Mouse (Mus musculus): ENCODE results near the gene Foxj1.

Foxj1 gene

DNA sequence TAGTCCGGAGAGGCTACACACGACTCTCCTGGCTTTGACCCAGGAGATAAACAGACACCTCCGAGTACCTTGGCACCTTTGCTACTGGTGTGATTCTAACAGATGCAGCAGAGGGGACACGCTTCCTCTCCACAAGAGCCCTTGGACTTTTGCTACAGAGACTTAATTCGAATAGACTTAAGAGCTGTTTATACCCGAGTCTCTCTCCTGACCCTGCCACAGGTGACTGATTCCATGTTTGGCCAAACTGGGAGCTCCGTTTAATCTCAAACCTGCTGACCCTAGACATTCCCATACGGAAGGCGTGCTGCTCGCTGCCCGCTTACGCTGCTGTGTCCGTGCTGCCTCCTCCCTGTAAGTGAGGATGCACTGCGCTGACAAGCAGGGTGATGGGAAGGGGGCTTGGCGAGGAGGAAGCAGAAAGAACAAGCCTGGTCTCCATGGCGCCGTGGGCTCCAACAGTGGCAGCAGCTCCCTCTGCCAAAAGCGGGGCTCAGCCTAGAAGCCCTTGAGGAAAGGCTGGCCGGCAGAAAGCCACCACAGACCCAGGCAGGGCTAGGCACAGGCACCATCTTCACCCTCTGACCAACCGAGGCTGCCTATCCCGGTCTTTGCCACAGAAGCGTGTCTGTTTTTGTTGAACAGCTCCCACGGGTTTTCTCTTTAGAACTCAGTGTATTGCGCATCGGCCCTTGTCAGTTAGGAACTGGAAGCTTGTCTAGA lies 7.0 kb upstream of the Foxj1 start:
- no peak for DNase-seq

DNA sequence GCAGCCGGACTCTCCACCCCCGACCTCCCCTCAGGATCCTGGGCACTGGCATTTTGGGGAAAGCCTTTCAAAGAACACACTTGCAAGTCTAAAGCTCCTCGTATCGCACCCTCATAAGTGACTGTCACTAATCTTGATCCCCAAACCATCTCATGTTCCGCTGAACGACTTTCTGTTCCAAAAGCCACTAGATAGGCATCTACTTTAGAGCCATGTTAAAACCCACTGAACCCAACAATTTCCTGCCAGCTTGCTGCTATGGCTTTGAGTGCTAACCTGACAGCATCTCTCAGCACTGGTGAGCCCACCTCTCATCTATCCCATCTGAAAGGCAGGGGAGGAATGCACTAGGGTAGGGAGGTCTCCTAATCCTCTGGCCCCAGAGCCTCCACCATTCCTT lies 2.3 kb upstream of the Foxj1 start:
- DNase-seq, result no peak

DNA sequence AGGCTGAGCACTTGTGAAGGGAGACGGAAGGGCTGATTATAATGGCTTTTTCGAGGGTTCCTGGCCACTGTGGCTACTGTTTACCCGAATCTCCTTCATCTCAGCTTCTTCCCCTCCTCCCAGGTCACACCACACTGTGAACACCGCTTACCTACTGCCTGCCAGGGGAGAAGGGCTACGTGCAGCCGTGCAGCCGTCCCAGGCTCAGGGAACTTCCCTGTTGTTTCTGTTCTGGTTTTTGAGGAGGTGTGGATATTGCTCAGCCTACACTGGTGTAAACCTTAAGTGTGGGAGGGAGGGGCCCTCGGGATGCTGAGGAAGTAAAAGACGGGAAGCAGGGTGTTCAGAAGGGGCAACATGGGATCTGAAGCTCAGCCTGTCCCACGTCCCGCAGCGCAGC lies 1.8 kb upstream of the Foxj1 start:
- DNase-seq, result no peak

- DNase-seq, result no peak
These were observed 1.2 kb upstream of the Foxj1 start for GRCm38 (mm10) chr11:116336393-116336792.

GRCm38 (mm10) chr11:116334417-116334782 lies 799 bp downstream of the Foxj1 start:
- DNase-seq, result no peak

DNA sequence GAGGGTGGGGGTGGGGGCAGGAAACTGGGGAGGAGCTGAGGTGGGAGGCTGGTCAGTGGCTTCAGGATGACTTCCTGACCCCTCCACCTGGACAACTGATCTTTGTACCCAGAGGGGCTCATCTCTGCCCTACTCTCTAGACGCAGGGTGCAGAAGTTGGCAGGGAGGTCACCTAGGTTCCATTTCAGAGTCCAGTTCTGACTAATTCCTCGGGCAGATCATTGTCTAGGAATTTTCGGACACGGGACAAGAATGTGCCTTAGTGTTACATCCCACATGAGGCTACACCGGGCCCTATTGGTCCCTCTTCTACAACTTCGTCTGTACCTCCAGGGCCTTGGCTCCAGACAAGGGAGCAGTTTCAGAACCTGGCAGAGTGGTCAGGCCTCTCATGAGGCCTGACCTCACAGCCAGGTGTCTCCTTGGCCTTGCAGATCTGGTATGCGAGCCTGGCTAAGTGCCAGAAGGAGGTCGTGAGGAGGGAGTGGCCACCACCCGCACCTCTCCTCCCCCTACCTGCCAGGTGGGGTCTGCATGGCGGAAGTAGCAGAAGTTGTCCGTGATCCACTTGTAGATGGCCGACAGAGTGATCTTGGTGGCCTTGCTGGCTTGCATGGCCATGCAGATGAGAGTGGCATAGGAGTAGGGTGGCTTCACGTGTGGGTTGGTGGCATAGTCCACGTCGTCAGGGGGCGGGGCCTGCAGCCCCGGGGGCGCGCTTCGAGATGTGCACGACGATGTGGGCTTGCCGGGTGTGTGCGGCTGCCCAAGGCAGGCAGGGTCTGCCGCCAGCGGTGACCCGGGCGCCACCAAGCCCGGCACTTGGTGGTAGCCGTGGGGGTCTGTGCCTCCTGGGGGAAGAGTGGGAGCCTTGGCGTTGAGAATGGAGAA lies 1.4 kb downstream of the Foxj1 start:
- no peak for DNase-seq

DNA sequence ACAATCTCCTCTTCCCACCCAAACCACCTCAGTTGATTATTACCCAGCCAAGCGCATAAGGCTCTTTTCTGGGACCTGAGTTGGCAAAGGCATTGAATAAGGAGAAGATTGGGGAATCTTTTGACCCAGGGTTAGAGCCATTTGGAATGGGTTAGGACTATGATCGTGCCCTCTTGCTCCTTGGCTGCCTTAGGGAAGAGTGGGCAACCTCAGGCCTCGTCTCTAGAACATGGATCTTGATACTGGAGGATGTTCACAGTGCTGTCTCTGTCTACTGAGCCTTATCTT lies 2.3 kb downstream of the Foxj1 start:
- no peak for DNase-seq

GRCm38 (mm10) chr11:116332232-116332982 lies 2.8 kb downstream of the Foxj1 start:
- no peak for DNase-seq

DNA sequence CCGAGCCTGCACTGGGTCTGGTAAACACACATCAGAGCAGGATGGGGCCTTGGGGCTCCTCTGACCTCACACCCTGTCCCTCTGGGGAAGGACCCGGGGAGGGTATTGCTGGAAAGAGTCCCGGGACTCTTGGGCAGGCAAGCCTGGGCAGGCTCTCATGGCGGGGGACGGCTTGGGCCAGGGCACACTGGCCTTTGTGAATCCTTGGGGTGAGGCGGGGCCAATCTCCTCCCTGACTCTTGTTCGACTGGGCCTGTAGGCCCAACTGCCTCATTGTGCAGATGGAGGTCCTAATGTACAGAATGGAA lies 5.0 kb downstream of the Foxj1 start:
- DNase-seq, result no peak

DNA sequence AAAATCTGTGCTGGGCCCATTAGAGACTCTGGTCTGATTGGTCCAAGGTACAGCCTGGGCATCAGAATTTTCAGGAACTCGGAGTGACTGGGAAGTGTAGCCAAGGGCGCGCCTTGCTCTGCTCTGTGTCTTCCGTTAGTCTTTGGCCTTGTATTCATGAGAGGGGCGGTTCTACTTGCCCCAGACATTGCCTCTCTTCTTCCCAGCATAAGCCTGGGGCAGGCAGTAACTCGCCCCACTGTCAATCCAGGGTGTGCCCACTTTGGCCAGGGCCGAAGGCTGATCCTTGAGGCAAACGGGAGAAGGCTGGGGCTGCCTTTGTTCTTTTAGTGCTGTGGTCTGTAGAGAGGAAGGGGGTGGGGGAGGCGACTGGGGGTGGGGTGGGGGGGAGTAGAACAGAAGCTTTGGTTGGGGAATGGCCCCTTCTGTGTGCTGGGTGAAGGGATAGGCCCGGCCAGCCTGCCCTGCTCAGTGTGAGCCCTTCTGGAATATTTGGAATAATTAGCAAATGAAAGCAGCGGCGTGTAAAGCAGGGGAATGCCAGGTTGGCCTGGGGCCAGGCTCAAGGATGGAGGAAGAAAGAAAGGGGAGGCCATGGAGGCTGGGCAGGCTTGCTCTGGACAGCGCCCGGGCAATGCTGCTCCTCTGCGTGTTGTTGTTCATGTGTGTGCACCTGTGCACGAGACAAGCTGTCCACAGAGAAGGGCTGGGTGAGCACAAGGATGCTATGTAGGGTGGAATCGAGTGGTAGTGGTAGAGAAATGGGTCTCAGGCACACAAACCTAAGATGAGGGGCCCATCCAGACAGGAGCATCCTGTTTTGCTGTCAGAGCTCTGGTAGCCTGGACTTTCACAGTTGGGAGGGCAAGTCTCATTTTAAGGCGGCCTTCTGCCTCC lies 5.6 kb downstream of the Foxj1 start:
- no peak for DNase-seq

GRCm38 (mm10) chr11:116326963-116327603 lies 8.1 kb downstream of the Foxj1 start:
- no peak for DNase-seq

GRCm38 (mm10) chr11:116318719-116319659 lies 16.2 kb downstream of the Foxj1 start:
- DNase-seq, result peak; percentile 88

GRCm38 (mm10) chr11:116312359-116312758 lies 22.8 kb downstream of the Foxj1 start:
- DNase-seq, result no peak

GRCm38 (mm10) chr11:116311169-116311568 lies 24.0 kb downstream of the Foxj1 start:
- DNase-seq, result no peak

DNA sequence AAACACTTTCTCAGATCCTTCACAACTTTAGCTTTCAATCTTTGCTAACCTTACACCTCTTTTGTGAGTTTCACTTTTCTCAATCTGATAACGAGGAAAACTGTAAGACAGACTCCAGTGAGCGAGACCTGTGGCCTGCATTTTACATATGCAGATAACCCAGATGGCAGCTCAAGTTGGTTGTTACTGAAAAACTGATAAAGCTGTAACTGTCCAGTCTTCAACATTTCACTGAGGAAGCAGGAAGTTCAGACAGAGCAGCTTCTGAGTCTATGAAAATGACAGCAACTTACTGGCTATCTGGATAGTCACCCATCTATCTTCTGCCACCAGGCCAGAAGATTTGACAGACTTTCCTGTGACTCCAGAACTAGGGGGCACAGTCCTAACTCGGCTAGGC lies 25.6 kb downstream of the Foxj1 start:
- DNase-seq, result no peak

GRCm38 (mm10) chr11:116307762-116308531 lies 27.3 kb downstream of the Foxj1 start:
- DNase-seq, result peak; percentile 82

GRCm38 (mm10) chr11:116307019-116307725 lies 28.0 kb downstream of the Foxj1 start, which contains the start of gene Exoc7:
TSS of gene Exoc7 (minus strand) at chr11:116307233.
- no peak for DNase-seq

GRCm38 (mm10) chr11:116306126-116306982 lies 28.8 kb downstream of the Foxj1 start:
- peak; percentile 97 for DNase-seq

GRCm38 (mm10) chr11:116305423-116305822 lies 29.8 kb downstream of the Foxj1 start:
- no peak for DNase-seq

Measured in liver (tissue).